In the genomic region with DNA sequence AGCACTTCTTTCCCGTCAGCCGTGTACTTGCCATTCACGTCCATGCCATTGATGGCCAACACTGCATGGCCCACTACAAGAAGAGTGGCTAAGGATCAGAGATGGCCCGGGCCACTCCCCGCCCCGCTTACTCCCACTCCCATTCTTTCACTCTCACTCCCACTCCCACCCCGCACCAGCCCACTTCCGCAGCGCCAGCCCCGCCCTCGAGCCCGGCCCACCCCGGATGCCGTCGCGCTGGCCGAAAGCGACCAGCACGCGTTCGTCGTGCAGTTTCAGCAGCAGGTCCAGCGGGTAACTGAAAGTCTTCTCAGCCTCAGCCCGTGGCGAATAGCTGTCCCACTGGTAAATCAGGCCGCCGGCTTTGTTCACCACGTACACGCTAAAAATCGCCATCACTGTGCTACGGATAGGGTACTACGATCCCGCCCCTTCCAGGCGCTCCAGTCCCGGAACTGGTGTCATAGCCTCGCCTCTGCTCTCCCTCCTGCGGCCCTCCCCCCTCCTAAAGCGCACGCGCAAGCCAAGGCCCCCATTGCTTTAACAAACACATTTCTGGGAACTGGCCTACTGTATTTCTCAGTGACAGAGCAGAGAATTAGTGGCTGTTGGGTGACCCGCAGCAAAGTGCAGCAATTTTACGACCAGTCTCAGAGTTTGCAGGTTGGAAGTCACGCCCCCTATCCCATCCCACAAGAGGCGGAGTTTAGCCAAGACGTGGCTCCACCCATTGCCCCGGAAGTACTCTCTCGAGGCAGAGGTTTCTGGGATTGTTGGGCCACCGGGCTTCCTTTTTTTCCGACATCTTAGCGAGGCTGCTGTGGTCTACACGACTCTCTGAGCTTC, we compare ENCODE assay signal across 1 mouse cellular context.
A peak's percentile ranks its signal among the peaks of the same experiment; 100 is the strongest.
TF ChIP-seq lines count a peak whose summit lies in the region.

Gene Rps25, plus strand, starts transcription at position 234 of the 846 bp plus-strand sequence.
Gene Trappc4, minus strand, starts transcription at position 695 of the 846 bp plus-strand sequence.

TF ChIP-seq in CH12.LX, 34 proteins besides CTCF, POLR2A, EP300 and RAD21 (continued from another document):
- TF ChIP-seq KAT2A (IDR thresholded peaks at IDR 0.05; ENCODE audit: insufficient replicate concordance, low read length) (peak; percentile 92; the same call in 1 of the 2 replicates), MAFK (IDR thresholded peaks at IDR 0.05; ENCODE audit: insufficient replicate concordance, low read length) (no peak), ETS1 (conservative IDR thresholded peaks at IDR 0.05; ENCODE audit: low read depth, low read length) (no peak), JUND (conservative IDR thresholded peaks at IDR 0.05; ENCODE audit: low read depth, low read length) (no peak), SMC3 (IDR thresholded peaks at IDR 0.05; ENCODE audit: low read depth, low read length) (no peak), UBTF (IDR thresholded peaks at IDR 0.05; ENCODE audit: low read depth, low read length) (no peak), NRF1 (IDR thresholded peaks at IDR 0.05; ENCODE audit: low read depth, low read length) (peak; percentile 87), CHD2 (IDR thresholded peaks at IDR 0.05; ENCODE audit: low read length) (peak; percentile 90), MXI1 (IDR thresholded peaks at IDR 0.05; ENCODE audit: low read depth, low read length) (peak; percentile 84), ZC3H11A (IDR thresholded peaks at IDR 0.05; ENCODE audit: low read depth, low read length) (no peak), RCOR1 (conservative IDR thresholded peaks at IDR 0.05; ENCODE audit: low read depth, low read length) (0 out of 2 replicates have a peak, but pooled peaks have one; percentile 45), MAZ (IDR thresholded peaks at IDR 0.05; ENCODE audit: low read depth, low read length) (peak; percentile 76), SIN3A (IDR thresholded peaks at IDR 0.05; ENCODE audit: low read length) (peak; percentile 81), E2F4 (IDR thresholded peaks at IDR 0.05; ENCODE audit: insufficient replicate concordance, low read depth, low read length) (0 out of 2 replicates have a peak, but pooled peaks have one; percentile 24), GABPA (IDR thresholded peaks at IDR 0.05; ENCODE audit: insufficient replicate concordance, low read depth, low read length) (no peak; the same call in 1 of the 2 replicates), CHD1 (IDR thresholded peaks at IDR 0.05; ENCODE audit: low read depth, low read length) (no peak), USF1 (IDR thresholded peaks at IDR 0.05; ENCODE audit: low read depth, low read length) (no peak), HCFC1 (IDR thresholded peaks at IDR 0.05; ENCODE audit: low read depth, low read length) (peak; percentile 87), IRF4 (IDR thresholded peaks at IDR 0.05; ENCODE audit: low read depth, low read length) (peak; percentile 46), BHLHE40 (IDR thresholded peaks at IDR 0.05; ENCODE audit: low read depth, low read length) (peak; percentile 52), ZKSCAN1 (IDR thresholded peaks at IDR 0.05; ENCODE audit: borderline replicate concordance, low read depth, low read length) (no peak), POLR2AphosphoS2 (IDR thresholded peaks at IDR 0.05; ENCODE audit: low read depth, low read length) (peak; percentile 64; the same call in 1 of the 2 replicates), MEF2A (IDR thresholded peaks at IDR 0.05; ENCODE audit: borderline replicate concordance, low read depth, low read length) (0 out of 2 replicates have a peak, but pooled peaks have one; percentile 28), TCF12 (IDR thresholded peaks at IDR 0.05; ENCODE audit: low read depth, low read length) (peak; percentile 66), ZNF384 (IDR thresholded peaks at IDR 0.05; ENCODE audit: low read depth, low read length) (no peak; the same call in 1 of the 2 replicates), USF2 (conservative IDR thresholded peaks at IDR 0.05; ENCODE audit: low read depth, low read length) (no peak), MAX (IDR thresholded peaks at IDR 0.05; ENCODE audit: low read length) (peak; percentile 79), PAX5 (IDR thresholded peaks at IDR 0.05; ENCODE audit: low read length) (no peak)
